Mouse (Mus musculus): ENCODE measurements at regions not wholly inside any gene's neighbourhood (a gene's known extent, or its start where the extent isn't known, plus 50 kb on each side); places are given as distances from the start of the nearest gene placed in this dataset.

GRCm38 (mm10) chr17:61520087-61520486, 1361.0 kb downstream of the Efna5 start:
- DNase-seq, result no peak

- DNase-seq, result no peak
These were observed 1366.1 kb downstream of the Efna5 start for GRCm38 (mm10) chr17:61515059-61515458.

- DNase-seq, result peak in 1 of 2 experiments; percentile 5
These were observed 1367.7 kb downstream of the Efna5 start for GRCm38 (mm10) chr17:61513433-61513832.

- no peak for DNase-seq
These were observed 1385.9 kb downstream of the Efna5 start for GRCm38 (mm10) chr17:61495261-61495660.

- no peak for DNase-seq
These were observed 1403.7 kb downstream of the Efna5 start for GRCm38 (mm10) chr17:61477457-61477856.

GRCm38 (mm10) chr17:61474405-61474804, 1406.7 kb downstream of the Efna5 start:
- DNase-seq, result no peak

GRCm38 (mm10) chr17:61452943-61453342, 1428.2 kb downstream of the Efna5 start:
- DNase-seq, result no peak

GRCm38 (mm10) chr17:61426846-61427245, 1454.3 kb downstream of the Efna5 start:
- DNase-seq, result no peak

Measured in cerebellum, postnatal 36 days (tissue).